Mouse (Mus musculus) gastrocnemius, adult 18-20 months (tissue): ENCODE results near the gene Cacna1e. TPM values are rescaled to one million over a fixed set of nuclear protein-coding genes. Genes with fewer than 3 reads are reported as not detected.

ENCODE experiments used
- DNase-seq: peaks from one replicate; pipeline ENCODE4 v3.0.0; 2021; ENCODE audit warnings: low spot score
- long read RNA-seq, 2 experiments: library from polyadenylated mRNA; stranded (forward); transcript quantifications; one replicate each; pipeline ENCODE4 v2.0.0; 2021
- total RNA-seq, 2 experiments: library from RNA; stranded (reverse); gene quantifications; 2 replicates each; pipeline ENCODE4 v1.2.3; 2021

Cacna1e gene
- total RNA-seq, result under 1 TPM; 0.05 to 0.07 TPM
- long read RNA-seq, experiment 1, result 0 reads
- long read RNA-seq, experiment 2, result 0 reads

DNA sequence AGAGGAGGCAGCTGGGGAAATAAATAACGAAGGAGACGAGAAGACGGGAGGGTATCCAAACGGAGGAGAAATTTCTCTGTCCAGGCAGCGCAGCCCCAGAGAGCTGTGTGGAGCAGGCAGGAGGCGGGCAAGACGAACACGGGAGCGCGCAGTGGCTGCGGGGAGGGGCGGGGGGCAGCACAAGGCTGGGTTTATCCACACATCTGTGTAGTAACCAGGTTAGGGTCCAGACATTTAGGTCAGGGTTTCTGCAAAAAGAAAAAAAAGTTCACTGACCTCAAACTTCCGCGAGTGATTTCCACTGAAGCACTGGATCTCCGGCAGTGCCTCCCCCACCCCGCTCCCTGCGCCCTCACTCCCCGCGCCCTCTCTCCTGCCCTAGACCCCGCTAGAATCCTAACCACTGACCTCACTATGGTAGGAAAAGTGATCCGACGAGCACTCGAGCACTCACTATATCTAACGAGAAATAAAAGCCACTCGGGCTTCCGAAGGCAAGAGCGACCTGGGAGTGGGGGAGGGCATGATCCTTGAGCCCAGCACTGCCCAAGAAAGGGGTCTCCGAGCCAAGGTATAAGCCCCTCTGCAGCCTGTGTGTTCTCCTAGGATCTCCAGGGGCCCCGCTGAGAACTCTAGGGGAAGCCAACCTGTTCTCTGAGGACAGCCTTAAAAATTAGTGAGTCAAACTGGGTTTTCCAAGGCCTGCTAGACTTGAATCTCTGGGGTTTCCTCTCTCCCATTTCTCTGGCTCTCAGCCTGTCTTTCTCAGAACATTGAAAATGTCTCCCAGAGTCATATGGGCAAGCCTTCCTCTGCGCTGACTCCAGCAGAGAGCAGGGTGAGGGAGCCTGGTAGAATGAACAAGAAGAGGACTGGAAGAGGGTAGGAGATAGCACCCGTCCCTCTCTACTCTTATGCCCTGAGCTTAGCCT lies at the start of gene Cacna1e:
Cacna1e (minus strand) TSS at position 227 of the 932 bp plus-strand sequence.
- no peak for DNase-seq

DNA sequence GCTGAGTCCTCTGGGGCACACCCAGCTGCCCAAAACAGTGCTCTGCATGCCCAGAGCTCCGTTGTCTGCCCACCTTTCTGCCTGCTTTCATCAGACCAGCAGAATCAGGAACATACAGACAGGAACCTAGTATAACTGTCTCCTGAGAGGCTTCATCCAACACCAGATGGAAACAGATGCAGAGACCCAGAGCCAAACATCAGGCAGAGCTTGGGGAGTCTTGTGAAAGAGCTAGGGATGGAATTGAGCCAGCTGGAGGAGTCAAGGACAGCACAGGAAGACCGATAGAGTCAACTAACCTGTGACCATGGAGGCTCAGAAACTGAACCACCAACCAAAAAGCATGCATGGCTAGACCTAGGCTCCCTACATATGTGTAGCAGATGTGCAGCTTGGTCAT lies 34.1 kb upstream of the Cacna1e start:
- DNase-seq, result peak; percentile 7

DNA sequence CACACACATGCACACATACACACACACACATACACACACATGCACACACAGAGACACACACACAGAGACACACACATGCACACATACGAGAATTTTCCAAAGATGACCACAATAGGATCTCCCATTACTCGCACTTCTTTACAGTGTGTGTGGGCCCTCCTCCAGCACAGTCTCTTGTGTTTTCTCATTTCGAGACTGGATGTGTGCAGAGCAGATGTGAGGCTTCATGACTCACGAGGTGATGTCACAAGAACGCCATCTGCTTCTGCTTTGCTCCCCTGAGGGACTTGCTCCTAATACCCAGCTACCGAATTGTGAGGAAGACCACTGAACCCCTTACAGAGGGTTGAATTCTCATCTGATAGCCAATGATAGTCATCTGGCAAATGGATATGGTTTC lies 33.1 kb upstream of the Cacna1e start:
- DNase-seq, result no peak

DNA sequence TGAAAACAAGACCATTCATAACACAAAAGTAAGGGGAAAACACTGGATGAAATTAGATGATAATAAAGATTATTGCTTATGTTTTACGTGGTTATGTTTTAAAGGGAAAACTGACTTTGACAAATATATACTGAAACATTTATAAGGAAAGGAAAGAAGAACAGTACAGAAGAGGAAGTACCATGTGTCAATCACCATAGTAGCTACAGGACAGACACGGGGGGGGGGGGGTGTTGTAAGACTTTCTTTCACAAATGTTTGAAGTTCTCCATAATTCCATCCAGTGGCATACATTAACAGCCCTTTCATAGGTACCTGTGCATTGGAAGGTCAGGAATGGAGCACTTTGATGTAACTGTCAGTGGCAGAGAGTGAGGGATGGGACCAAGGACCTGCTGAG lies 25.3 kb upstream of the Cacna1e start:
- DNase-seq, result no peak

DNA sequence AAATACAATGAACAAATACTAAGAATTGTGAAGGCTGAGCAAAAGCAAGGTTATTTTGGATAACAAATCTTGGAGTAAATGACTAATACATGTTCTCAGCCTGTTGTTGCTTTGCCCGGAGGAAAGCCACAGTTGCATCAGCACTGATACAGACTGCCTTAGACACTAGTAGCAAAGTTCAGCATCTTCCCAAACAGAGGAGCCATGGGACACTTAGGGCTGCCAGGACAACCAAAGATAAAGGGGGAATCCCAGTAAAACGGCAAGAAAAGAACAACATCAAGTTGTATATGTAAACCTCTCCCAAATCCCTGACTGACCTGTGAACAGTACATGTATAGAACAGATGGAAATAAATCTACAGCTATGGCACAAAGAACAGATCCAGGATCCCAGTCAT lies 13.1 kb upstream of the Cacna1e start:
- no peak for DNase-seq

DNA sequence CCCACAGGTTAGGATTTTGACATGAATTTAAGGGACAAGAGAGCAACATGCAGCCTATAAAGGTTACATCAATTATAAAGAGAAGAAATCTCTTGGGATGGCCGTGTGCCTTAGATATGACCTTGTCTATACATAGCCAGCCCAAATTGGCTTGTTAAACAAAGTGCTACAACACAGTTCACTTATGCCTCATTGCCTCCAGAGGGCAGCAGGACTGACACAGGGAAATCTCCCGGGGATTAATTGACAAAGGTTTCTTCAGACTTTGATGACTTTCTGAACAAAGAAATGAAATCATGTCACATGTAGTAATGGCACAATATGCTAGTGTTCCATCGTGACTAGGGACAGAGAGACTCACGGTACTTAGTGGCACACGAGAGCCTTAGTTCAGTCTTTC lies 5.9 kb upstream of the Cacna1e start:
- no peak for DNase-seq

DNA sequence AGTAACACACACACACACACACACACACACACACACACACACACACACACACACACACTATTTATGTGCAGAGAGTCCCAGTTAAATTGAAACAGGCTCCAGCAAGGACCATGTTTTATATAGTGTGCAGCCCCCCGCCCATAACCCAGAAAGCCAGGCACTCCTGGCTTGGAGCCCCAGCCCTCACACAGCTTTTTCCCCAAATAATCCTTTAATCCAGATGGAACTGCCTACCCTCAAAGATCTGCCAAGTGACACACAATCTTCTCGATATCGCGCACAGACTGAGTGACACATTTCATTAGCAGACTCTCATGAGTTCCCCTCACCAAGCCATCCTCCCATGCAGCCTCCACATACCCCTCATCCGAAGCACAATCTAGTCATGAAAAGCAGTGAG lies 4.2 kb upstream of the Cacna1e start:
- no peak for DNase-seq

DNA sequence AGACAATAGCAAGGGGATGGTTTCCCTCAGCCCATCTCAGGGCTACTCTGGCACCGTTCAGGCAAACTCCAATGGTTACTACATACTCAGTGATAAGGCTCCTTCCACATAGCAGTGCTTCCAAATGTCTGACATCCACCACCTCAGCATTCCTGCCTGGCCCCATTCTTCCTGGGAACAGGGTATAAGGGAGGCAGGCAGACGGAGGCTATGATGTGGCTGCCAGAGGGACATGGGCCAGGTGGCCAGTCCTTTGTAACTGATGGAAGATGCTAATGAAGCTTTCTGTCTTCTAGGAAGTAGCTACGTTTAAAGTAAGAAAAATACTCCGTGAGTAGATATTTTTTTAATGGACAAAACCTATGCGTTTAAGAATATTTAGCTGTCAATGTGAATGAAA lies 3.7 kb upstream of the Cacna1e start:
- no peak for DNase-seq

DNA sequence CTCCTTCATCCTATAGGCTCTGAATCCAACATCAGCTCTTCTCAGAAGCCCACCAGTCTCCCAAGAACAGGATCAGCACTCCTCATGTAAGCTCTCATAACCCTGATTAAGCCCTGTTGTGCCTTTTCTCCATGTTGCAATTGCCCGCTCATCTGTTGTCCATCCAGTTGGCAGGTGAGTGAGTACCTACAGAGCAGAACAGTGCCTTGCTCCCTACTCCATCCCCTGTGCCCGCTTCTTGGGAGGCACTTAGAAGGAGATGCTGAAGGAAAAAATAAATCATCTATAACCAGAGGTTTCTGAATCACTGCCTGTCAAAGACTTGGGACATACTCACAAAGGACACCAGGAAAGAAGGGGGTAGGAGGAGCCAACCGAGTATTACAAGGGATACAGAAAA lies 3.2 kb upstream of the Cacna1e start:
- DNase-seq, result no peak

DNA sequence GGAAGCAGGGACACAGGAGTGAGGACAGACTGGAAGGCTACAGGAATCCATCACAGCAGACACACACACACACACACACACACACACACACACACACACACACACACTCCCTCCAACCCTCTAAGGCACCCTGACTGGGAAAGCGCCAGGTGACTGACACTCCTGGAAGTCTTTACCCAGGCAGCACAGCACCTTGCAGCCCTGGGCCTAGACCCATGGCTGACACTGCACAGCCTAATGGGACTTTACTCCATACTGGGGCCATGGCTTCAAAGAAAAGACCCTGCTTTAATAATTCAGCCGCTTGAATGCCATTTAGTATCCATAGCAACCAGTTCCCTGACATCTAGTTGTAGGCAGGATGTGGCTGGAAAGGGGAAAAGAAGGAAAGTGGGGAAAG lies 2.3 kb upstream of the Cacna1e start:
- DNase-seq, result no peak

DNA sequence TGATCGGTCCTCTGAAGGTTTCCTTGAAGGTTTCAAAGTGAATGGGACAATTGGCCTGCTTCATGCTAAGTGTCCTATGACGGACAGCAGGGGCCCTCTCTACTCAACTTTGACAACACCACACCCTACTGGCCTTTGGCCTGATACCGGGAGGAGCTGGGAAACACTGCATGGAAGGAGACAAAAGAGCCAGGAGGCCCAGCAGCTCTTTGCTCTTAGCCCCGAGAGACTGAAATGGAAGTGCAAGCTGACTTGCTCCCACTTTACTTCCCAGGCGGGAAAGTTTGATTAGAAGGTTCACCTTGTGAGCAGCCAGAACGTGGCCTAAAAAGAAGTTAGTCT lies 877 bp upstream of the Cacna1e start:
- no peak for DNase-seq

DNA sequence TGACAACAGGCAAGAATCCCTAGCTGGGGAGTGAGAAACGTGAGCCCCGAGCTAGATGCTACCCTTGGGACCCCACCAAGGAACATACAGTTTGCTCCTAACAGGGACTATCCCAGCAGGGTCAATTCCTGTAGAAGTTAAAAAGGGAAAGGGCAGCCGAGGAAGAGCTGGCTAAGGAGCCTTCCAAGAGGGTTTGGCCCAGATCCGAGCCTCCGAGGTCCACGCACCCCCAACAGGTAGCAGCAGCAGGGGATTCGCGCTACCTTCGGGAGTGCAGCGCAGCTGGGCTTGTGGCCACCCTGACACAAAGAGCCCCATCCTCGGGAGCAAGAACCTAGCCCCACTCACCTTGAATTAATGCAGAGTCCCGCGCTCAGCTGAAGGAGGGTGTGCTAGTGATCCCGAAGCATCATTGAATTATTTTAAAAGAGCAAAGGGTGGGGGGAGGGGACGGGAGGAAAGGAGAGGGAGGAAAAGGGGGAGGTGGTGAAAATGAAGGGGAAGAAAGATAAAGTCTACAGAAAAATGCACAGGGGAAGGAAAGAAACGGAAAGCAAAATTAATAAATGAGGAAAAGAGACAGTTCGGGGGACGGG lies 607 bp downstream of the Cacna1e start:
- DNase-seq, result no peak

DNA sequence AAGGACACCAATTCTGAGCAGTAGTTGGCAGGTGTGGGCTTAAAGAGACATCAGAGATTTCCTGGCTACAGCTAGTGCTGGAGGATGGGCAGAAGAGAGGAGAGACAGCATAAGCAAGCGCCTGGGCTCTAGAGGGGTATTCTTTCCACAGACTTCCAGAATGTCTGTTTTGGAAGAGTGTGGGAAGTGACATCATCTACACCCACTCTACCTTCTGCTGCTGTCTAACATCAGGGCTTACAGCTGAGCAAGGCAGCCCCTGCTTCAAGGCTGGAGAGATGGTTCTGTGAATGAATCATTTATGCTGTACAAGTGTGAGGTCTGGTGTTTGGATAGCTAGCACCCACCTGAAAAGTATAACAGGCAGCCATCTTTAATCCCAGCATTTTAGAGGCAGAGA lies 18.3 kb downstream of the Cacna1e start:
- no peak for DNase-seq

DNA sequence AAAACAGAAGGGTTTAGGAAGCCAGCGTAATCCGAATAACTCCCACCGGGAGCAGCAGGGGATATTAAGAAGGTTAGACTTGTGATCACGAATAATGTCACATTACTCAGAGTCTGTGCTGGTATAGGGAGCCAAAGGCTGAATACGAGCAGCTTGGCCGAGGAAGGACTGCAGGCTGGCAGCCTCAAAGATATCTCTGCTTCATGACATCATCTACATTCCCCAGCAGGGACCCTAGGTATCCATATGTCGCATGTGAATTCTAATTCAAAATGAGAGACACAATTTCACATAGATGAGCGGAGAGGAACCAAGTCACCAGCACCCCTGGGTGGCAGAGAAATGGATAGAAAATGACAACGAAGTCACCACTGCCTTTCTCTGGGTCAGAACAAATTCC lies 22.9 kb downstream of the Cacna1e start:
- DNase-seq, result no peak

DNA sequence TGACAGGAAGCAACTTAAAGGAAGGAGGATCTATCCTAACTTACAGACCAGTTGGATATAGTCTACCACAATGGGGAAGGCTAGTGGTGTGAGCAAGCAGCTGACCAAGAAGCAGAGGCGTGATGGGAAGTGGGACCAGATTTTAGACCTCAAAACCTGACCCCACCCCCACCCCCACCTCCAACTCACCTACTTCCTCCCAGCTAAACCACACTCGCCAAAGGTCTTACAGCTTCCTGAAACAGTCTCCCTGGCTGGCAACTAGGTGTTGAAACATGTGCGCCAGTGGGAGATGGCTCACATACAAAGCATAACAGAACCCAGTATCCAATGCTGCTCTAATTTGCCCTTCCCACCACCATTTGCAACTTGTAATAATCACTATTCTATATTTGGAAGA lies 29.7 kb downstream of the Cacna1e start:
- no peak for DNase-seq

DNA sequence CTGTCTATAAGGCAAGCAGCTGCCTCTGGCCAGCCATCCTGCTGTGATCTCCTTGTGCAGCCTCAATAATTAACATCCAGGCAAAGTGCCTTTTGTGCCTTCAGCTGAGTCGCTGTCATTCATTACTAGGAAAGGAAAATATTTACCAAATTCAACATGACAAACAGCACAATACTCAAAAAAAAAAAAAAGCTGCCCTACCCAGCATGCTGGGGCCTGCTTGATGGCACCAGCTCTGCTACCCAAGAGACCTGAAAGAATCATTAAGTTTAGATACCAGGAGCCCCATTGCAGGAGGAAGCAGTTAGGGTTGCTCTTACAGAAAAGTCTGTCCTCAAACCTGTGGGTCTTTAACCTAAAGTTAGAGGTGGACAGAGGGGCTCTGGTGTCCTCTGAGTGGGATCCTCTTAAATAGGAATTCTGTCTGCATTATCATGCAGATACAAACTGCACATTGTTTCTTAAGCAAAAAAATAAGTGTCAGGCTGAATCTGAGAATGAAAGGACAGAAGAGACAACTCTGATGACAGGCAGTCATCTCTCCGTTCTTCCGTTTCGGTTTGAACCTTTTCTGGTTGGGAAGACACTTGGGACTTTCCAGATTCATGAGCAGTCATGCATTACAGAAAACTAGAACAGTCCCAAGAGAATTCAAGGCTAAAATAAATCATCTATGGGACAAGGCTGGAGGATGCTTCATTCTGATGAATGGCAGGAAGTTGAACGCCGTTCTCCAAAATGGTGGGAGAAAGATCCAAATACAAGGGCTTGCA lies 33.6 kb downstream of the Cacna1e start:
- DNase-seq, result no peak

DNA sequence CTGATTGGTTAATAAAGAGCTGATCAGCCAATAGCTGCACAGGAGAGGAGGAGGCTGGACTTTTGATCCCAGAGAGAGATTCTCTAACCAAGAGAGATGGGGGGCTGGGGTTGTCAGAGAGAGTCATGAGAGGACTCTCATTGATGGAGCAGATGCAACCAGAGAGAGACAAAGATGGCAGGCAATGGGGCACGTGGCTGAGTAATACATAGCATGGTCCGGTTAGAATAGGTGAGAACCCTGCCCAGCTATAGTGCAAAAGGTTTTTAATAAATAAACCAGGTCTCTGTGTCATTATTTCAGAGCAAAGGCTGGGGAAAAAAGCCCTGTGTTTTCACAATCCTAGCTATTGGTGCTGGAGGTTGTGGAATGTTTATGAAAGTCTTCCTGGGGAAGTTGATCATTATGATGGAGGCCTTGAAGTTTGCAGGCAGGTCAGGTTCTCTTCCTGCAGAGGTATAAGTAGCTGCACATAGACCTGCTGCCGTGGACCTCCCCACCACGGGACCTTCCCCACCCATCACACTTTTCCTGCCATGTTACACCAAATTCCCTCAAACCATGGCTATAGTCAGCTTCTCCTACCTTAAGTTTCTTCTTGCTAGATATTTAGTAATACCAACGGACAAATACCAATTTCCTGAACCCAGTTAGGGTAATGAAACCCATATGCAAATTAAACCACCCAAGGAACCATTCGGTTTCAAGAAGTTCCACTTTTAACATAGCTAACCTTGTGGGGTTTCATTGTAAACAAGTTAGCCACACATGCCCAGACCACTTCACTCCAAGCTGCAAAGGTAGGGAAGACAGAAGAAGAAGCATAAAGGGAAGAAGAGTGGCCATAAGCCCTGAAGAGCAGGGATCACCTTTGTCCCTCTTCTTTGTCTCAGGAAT lies 35.4 kb downstream of the Cacna1e start:
- DNase-seq, result no peak

DNA sequence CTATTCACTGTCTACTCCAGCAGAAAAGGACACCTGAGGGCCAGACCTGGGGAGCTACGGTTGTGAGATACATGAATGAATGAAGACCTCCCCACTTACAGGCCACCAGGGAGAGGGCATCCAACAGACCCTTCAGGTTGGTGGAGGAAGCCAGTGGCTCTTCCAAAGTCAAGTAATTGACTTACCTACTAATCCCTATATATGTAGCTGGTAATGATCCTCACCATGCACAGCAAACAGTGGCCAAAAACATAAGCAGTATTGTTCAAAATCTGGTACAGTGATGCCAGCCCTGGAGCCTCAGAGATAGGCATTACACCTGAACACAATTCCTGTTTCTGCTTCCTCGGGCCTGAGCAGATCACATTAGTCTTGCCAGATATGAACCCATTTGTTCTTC lies 37.4 kb downstream of the Cacna1e start:
- DNase-seq, result no peak

DNA sequence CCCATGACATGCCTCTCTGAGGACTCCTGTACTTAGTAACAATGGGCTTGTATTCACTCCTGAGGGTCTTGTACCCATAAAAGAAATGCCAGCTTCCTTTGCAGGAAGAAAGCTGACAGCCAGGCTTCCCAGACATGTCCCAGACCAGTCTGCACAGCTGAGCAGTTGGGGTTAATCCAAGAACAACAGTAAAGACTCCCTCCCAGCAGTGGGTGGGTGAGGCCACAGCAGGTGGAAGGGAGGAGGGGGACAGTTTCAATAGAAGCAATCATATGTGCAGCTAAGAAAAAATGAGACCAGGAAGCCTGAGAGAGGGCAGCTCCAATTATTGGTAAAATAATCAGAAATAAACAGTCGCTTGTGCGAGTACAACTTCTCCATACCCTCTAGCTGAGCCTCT lies 40.9 kb downstream of the Cacna1e start:
- DNase-seq, result no peak

DNA sequence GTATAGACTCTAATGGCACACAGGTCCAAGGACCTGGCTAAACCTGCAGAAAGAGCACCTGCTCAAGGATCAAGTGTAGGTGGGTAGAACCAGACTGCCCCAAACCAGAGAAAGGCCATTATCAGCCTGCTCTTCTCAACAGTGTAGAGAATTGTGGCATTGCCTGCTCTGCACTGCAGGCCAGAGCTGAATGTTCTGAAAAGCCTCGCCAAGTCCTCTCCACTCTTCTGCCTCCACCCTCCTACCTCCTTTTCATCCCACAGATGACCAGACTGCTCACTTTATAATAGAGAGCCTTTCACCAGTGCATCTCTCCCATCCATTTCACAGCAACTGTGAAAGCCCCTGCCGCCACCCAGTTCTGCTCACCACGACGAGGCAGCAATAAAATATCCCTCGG lies 42.0 kb downstream of the Cacna1e start:
- no peak for DNase-seq

DNA sequence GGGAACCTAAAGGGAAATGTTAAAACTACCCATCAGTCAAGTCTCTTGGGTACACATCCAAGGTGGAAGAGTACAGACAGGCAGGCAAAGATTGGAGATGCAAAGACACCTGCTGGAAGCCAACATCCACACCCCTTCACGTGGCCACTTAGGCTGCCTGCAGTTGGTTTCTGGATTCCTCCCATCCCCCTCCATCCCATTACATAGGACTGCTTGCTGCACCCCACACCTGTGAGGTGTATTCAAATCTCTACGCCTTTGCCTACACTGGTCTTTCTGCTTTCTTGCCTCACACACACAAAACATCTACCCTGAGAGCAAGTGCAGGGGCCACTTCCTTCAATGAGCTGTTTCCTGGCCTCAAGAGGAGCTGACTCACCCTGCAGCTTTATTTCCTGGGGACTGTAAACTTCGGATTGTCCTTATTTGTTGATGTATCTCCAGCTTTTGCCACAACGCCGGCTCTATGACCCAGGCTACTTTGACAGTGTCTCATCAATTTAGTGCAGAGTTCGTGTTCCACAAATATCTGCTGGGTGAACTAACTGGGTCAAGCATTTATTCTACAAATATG lies 43.2 kb downstream of the Cacna1e start:
- no peak for DNase-seq
